Mouse (Mus musculus) ES-E14 (cell line): ENCODE measurements around the gene Frs3.

Experiments
- CHD2 ChIP-seq: IDR thresholded peaks from 2 replicates; pipeline ENCODE4 v1.6.1; 2014; ENCODE audit warnings: mild to moderate bottlenecking, low read depth, low read length, inconsistent platforms
- HCFC1 ChIP-seq: IDR thresholded peaks from 2 replicates; pipeline ENCODE4 v1.6.1; 2012; ENCODE audit warnings: low read length, inconsistent platforms, borderline replicate concordance; ENCODE audit not compliant: insufficient read depth
- MAFK ChIP-seq: IDR thresholded peaks from 2 replicates; pipeline ENCODE4 v1.6.1; 2014; ENCODE audit warnings: mild to moderate bottlenecking, low read depth, low read length, inconsistent platforms; ENCODE audit not compliant: insufficient read depth
- ZC3H11A ChIP-seq: IDR thresholded peaks from 2 replicates; pipeline ENCODE4 v1.6.1; 2012; ENCODE audit warnings: low read depth, mild to moderate bottlenecking, inconsistent platforms, low read length, borderline replicate concordance
- ZNF384 ChIP-seq: IDR thresholded peaks from 2 replicates; pipeline ENCODE4 v1.6.1; 2012; ENCODE audit warnings: low read depth, low read length, inconsistent platforms

DNA sequence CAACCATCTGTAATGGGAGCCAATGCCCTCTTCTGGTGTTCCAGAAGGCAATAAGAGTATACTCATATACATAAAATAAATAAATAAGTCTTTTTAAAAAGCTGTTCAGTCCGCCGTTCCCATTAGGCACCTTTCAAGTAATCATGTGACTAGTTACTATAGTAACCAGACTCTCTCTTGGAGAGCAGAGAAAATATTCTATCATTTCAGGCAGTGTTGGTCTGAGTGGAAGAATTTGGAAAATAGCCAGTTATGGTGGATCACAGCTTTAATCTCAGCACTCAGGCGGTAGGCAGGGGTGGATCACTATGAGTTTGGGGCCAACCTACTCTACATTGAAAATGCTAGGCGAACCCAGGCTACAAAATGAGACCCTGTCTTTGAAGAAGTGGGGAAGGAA, 19.7 kb upstream of the Frs3 start:
- no peak for TF ChIP-seq HCFC1
- TF ChIP-seq ZC3H11A, result no peak
- no peak for TF ChIP-seq MAFK
- TF ChIP-seq CHD2, result no peak
- no peak for TF ChIP-seq ZNF384
